Mouse (Mus musculus): ENCODE measurements at regions not wholly inside any gene's neighbourhood (a gene's known extent, or its start where the extent isn't known, plus 50 kb on each side); places are given as distances from the start of the nearest gene placed in this dataset.

DNA sequence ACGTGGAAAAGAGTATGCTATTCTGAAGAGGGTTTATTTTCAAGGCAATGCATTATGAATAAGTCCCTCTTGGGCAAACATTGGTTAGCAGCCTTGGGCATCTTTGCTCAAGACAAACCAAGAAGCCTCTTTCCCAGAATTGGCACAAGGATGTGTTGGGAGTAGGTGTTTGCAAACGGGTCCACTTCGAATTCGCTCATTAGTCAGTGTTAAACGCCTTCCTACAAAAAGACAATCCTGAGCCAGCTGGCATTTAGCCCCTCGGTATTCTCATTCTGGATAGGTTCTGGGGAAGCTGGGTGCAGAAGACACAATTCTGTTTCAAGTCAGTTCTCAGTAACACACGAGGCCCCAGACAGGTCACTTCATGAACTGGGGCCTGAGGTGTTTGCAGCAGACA is 87.7 kb upstream of the Gmds start:
- TF ChIP-seq EP300 (IDR thresholded peaks at IDR 0.05), result no peak
- TF ChIP-seq CTCF (IDR thresholded peaks at IDR 0.05), result no peak
